Mouse (Mus musculus) regulatory T cell (primary cell): Measurements from ENCODE around the gene Isg15.

Source experiments
- in situ Hi-C: fragments of 300-600 bp; cut with MboI, MseI; formaldehyde crosslinking; loops from one replicate; pipeline ENCODE4 v1.15.1; 2025; ENCODE audit warnings: high pct_unique_total_duplicates

The Isg15 gene

GRCm38 (mm10) chr4:156200623-156201475 is at the start of gene Isg15:
Gene Isg15 (minus strand): TSS chr4:156200818.
- in situ Hi-C loops: no loop called here

GRCm38 (mm10) chr4:156249567-156249966 is 48.9 kb upstream of the Isg15 start:
- in situ Hi-C loops: loop anchor here (5.0 kb wide), 1 partner anchor 93 kb away; no protein-coding TSS in a partner anchor

- in situ Hi-C loops: no loop called here
Observed at GRCm38 (mm10) chr4:156236651-156237447, 36.2 kb upstream of the Isg15 start.

- in situ Hi-C loops: no loop called here
Observed at GRCm38 (mm10) chr4:156235808-156236533, 35.4 kb upstream of the Isg15 start, which contains the start of gene Noc2l. Gene Noc2l (plus strand): TSS chr4:156236010.

- in situ Hi-C loops: no loop called here
Observed at GRCm38 (mm10) chr4:156235360-156235770, 34.7 kb upstream of the Isg15 start.

GRCm38 (mm10) chr4:156234701-156235213 is 34.1 kb upstream of the Isg15 start, which contains the start of gene Plekhn1:
Gene Plekhn1 (minus strand): TSS chr4:156234857.
- in situ Hi-C loops: no loop called here

GRCm38 (mm10) chr4:156234021-156234501 is 33.4 kb upstream of the Isg15 start:
- in situ Hi-C loops: no loop called here

- in situ Hi-C loops: no loop called here
Observed at GRCm38 (mm10) chr4:156228393-156229024, 27.9 kb upstream of the Isg15 start.

GRCm38 (mm10) chr4:156227752-156228392 is 27.3 kb upstream of the Isg15 start:
- in situ Hi-C loops: no loop called here

GRCm38 (mm10) chr4:156224276-156224675 is 23.7 kb upstream of the Isg15 start:
- in situ Hi-C loops: no loop called here

- in situ Hi-C loops: no loop called here
Observed at GRCm38 (mm10) chr4:156219936-156220335, 19.3 kb upstream of the Isg15 start.

GRCm38 (mm10) chr4:156217838-156218237 is 17.2 kb upstream of the Isg15 start:
- in situ Hi-C loops: no loop called here

- in situ Hi-C loops: no loop called here
Observed at GRCm38 (mm10) chr4:156217022-156217669, 16.5 kb upstream of the Isg15 start.

GRCm38 (mm10) chr4:156216196-156216595 is 15.6 kb upstream of the Isg15 start:
- in situ Hi-C loops: no loop called here

- in situ Hi-C loops: no loop called here
Observed at GRCm38 (mm10) chr4:156215649-156216048, 15.0 kb upstream of the Isg15 start, which contains the start of gene Perm1. Gene Perm1 (plus strand): TSS chr4:156215868.

- in situ Hi-C loops: no loop called here
Observed at GRCm38 (mm10) chr4:156213134-156213533, 12.5 kb upstream of the Isg15 start.

GRCm38 (mm10) chr4:156209963-156210635 is 9.5 kb upstream of the Isg15 start:
- in situ Hi-C loops: no loop called here

- in situ Hi-C loops: no loop called here
Observed at GRCm38 (mm10) chr4:156208872-156209271, 8.3 kb upstream of the Isg15 start.
